Mouse (Mus musculus) mouse trophoblast stem cell (cell line): ENCODE data around the gene Borcs8.

Experiments used
- in situ Hi-C, 2 experiments: fragments of 300-500 bp; cut with MseI, MboI; formaldehyde crosslinking; loops; 2 replicates in 1 of 2; 3 replicates in 1 of 2; pipeline ENCODE4 v1.15.1; 2025

Borcs8 gene

GRCm38 (mm10) chr8:70134086-70134485, 5.2 kb upstream of the Borcs8 start:
- in situ Hi-C loops, result no loop called here

- in situ Hi-C loops, result no loop called here
These were observed 4.4 kb upstream of the Borcs8 start for GRCm38 (mm10) chr8:70134931-70135330.

- in situ Hi-C loops, result no loop called here
These were observed 2.7 kb upstream of the Borcs8 start for GRCm38 (mm10) chr8:70136591-70136990.

- in situ Hi-C loops, result no loop called here
These were observed 1.4 kb upstream of the Borcs8 start for GRCm38 (mm10) chr8:70137890-70138289.

GRCm38 (mm10) chr8:70139981-70140380, 682 bp downstream of the Borcs8 start:
- in situ Hi-C loops, result no loop called here

- in situ Hi-C loops, result no loop called here
These were observed 8.6 kb downstream of the Borcs8 start for GRCm38 (mm10) chr8:70147678-70148607.

- in situ Hi-C loops, result no loop called here
These were observed 10.9 kb downstream of the Borcs8 start for GRCm38 (mm10) chr8:70150158-70150557.

- in situ Hi-C loops, result no loop called here
These were observed 13.4 kb downstream of the Borcs8 start for GRCm38 (mm10) chr8:70152537-70153257.

GRCm38 (mm10) chr8:70157240-70157800, 18.0 kb downstream of the Borcs8 start:
- in situ Hi-C loops, result no loop called here

GRCm38 (mm10) chr8:70158069-70158853, 19.0 kb downstream of the Borcs8 start:
- in situ Hi-C loops, result no loop called here

- in situ Hi-C loops, result no loop called here
These were observed 19.9 kb downstream of the Borcs8 start for GRCm38 (mm10) chr8:70159211-70159610.

- in situ Hi-C loops, result no loop called here
These were observed 20.7 kb downstream of the Borcs8 start for GRCm38 (mm10) chr8:70160015-70160414.

- in situ Hi-C loops, result no loop called here
These were observed 24.0 kb downstream of the Borcs8 start for GRCm38 (mm10) chr8:70163316-70163715.

GRCm38 (mm10) chr8:70166504-70167110, 27.3 kb downstream of the Borcs8 start:
- in situ Hi-C loops, result no loop called here

GRCm38 (mm10) chr8:70170116-70170515, 30.8 kb downstream of the Borcs8 start:
- in situ Hi-C loops, result no loop called here

GRCm38 (mm10) chr8:70170748-70171147, 31.4 kb downstream of the Borcs8 start:
- in situ Hi-C loops, result no loop called here

GRCm38 (mm10) chr8:70171240-70171639, 31.9 kb downstream of the Borcs8 start:
- in situ Hi-C loops, result no loop called here

GRCm38 (mm10) chr8:70172043-70172681, 32.9 kb downstream of the Borcs8 start, which contains the start of gene Tmem161a:
Gene Tmem161a (plus strand): TSS chr8:70172356.
- in situ Hi-C loops, result no loop called here

GRCm38 (mm10) chr8:70173320-70173719, 34.0 kb downstream of the Borcs8 start:
- in situ Hi-C loops, result no loop called here

GRCm38 (mm10) chr8:70174079-70174478, 34.8 kb downstream of the Borcs8 start:
- in situ Hi-C loops, result no loop called here

- in situ Hi-C loops, result no loop called here
These were observed 38.9 kb downstream of the Borcs8 start for GRCm38 (mm10) chr8:70178231-70178630.
